In the genomic region with DNA sequence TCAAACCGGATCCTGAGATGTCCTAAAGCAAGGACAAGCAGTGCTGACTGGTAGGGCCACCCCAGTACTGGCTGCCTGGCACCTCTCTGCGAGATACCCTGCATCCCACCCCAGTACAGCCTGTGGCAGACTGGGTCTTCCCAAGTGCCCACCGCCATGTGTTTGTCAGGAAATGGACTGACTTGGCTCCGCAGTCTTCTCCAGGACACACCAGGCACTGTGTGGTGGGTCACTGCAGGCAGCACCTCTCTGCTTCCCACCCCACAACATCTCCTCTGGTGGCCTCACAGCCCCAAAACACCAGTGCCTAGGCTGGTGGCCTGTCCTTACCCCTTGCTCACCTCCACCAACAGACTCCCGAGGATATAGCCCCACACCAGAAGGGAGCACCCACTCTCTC, we compare ENCODE assay signal across 9 mouse cellular contexts. TPM values are rescaled to one million over a fixed set of nuclear protein-coding genes. Genes with fewer than 3 reads are reported as not detected.
DNase-seq lines count a peak whose midpoint lies in the region; ATAC-seq lines count a peak whose summit lies in the region.
"Had no signal": no experiment of that assay in that cellular context is flagged by ENCODE, and none has a peak within 500 bp of the region (broad histone marks: within the 10 kb centered on the region; RNA-seq: fewer than 3 reads in every experiment).

No protein-coding gene starts in this region.

- peak overlapping the region; percentile 93 for H3K9ac ChIP-seq in kidney, embryonic 16.5 days (replicated peaks; ENCODE audit: low read length)
- peak overlapping the region; percentile 94 for H3K9ac ChIP-seq in embryonic facial prominence, embryonic 12.5 days
- H3K9ac ChIP-seq in intestine, embryonic 15.5 days = peak overlapping the region; percentile 90
- H3K9ac ChIP-seq in neural tube, embryonic 12.5 days = peak overlapping the region; percentile 90

- no peak overlapping the region for H3K27ac ChIP-seq in kidney, embryonic 16.5 days (ENCODE audit: low read length)
- peak overlapping the region; percentile 25; the same call in 1 of the 2 replicates for H3K27ac ChIP-seq in embryonic facial prominence, embryonic 12.5 days
- H3K27ac ChIP-seq in intestine, embryonic 15.5 days = peak overlapping the region; percentile 94
- H3K27ac ChIP-seq in neural tube, embryonic 12.5 days = no peak overlapping the region

- WGBS in kidney, embryonic 16.5 days = 68% methylated on average over 5 of the region's 5 CpGs
- 74% methylated on average over 5 of the region's 5 CpGs for WGBS in embryonic facial prominence, embryonic 12.5 days
- WGBS in intestine, embryonic 15.5 days = 64% methylated on average over 5 of the region's 5 CpGs
- WGBS in neural tube, embryonic 12.5 days = 83% methylated on average over 5 of the region's 5 CpGs

- no peak for ATAC-seq in kidney, embryonic 16.5 days (ENCODE audit: low FRiP score, low TSS enrichment)
- ATAC-seq in embryonic facial prominence, embryonic 12.5 days (ENCODE audit: insufficient number of reproducible peaks, insufficient read depth, low FRiP score, low TSS enrichment) = no peak
- ATAC-seq in intestine, embryonic 15.5 days = no peak
- no peak for ATAC-seq in neural tube, embryonic 12.5 days (ENCODE audit: low FRiP score, low read depth)

- H3K4me3 ChIP-seq in kidney, embryonic 16.5 days (ENCODE audit: low read length) = peak overlapping the region; percentile 75
- H3K4me3 ChIP-seq in embryonic facial prominence, embryonic 12.5 days = peak overlapping the region; percentile 96
- H3K4me3 ChIP-seq in intestine, embryonic 15.5 days (replicated peaks) = peak overlapping the region; percentile 87
- H3K4me3 ChIP-seq in neural tube, embryonic 12.5 days = peak overlapping the region; percentile 95

- 0 out of 2 replicates have a peak, but pooled peaks cover 3% of the 10 kb centered on the region for H3K36me3 ChIP-seq in kidney, embryonic 16.5 days (ENCODE audit: insufficient read depth, low read length)
- H3K36me3 ChIP-seq in embryonic facial prominence, embryonic 12.5 days = peaks cover 26% of the 10 kb centered on the region
- H3K36me3 ChIP-seq in intestine, embryonic 15.5 days = peaks cover 5% of the 10 kb centered on the region; the same call in 1 of the 2 replicates
- peaks cover 11% of the 10 kb centered on the region; the same call in 1 of the 2 replicates for H3K36me3 ChIP-seq in neural tube, embryonic 12.5 days

- no peaks in the 10 kb centered on the region for H3K9me3 ChIP-seq in kidney, embryonic 16.5 days (ENCODE audit: low read length)
- H3K9me3 ChIP-seq in embryonic facial prominence, embryonic 12.5 days = no peaks in the 10 kb centered on the region
- H3K9me3 ChIP-seq in intestine, embryonic 15.5 days = no peaks in the 10 kb centered on the region
- no peaks in the 10 kb centered on the region for H3K9me3 ChIP-seq in neural tube, embryonic 12.5 days

- H3K4me2 ChIP-seq in kidney, embryonic 16.5 days (replicated peaks; ENCODE audit: low read depth, low read length) = peak overlapping the region; percentile 86
- peak overlapping the region; percentile 82 for H3K4me2 ChIP-seq in embryonic facial prominence, embryonic 12.5 days (replicated peaks)
- H3K4me2 ChIP-seq in intestine, embryonic 15.5 days (replicated peaks) = peak overlapping the region; percentile 76
- H3K4me2 ChIP-seq in neural tube, embryonic 12.5 days (replicated peaks) = peak overlapping the region; percentile 93

- H3K27me3 ChIP-seq in kidney, embryonic 16.5 days (ENCODE audit: insufficient read depth, low read length) = no peaks in the 10 kb centered on the region
- no peaks in the 10 kb centered on the region for H3K27me3 ChIP-seq in embryonic facial prominence, embryonic 12.5 days
- no peaks in the 10 kb centered on the region for H3K27me3 ChIP-seq in intestine, embryonic 15.5 days (replicated peaks)
- no peaks in the 10 kb centered on the region for H3K27me3 ChIP-seq in neural tube, embryonic 12.5 days (replicated peaks)

- peaks cover 39% of the 10 kb centered on the region for H3K4me1 ChIP-seq in kidney, embryonic 16.5 days (ENCODE audit: insufficient read depth, low read length)
- peaks cover 35% of the 10 kb centered on the region for H3K4me1 ChIP-seq in embryonic facial prominence, embryonic 12.5 days
- peaks cover 47% of the 10 kb centered on the region for H3K4me1 ChIP-seq in intestine, embryonic 15.5 days (replicated peaks)
- peaks cover 62% of the 10 kb centered on the region for H3K4me1 ChIP-seq in neural tube, embryonic 12.5 days

- no peak for DNase-seq in kidney, adult 18-20 months
- DNase-seq in MN1 (ENCODE audit: low spot score) = no peak
- no peak for DNase-seq in right cerebral cortex, postnatal 10 days (ENCODE audit: low spot score in 2 of 2)
- no peak for DNase-seq in layer of hippocampus, adult 8-10 months (ENCODE audit: low spot score in 2 of 2)
- DNase-seq: adrenal gland, postnatal 25 days had no signal

RNA-seq across cellular contexts. Expression of gene Ube2v1, which starts 1.5 kb away (rescaled TPM):
- polyA plus RNA-seq in kidney, embryonic 16.5 days (2015; fragmentation: Nextera tagmentation; extraction: Ambion mirVana) = 319 and 338 TPM in 2 replicates
- polyA plus RNA-seq in embryonic facial prominence, embryonic 12.5 days (2016; fragmentation: Nextera tagmentation; extraction: Ambion mirVana) = 256 and 272 TPM in 2 replicates
- polyA plus RNA-seq in intestine, embryonic 15.5 days (2015; fragmentation: Nextera tagmentation; extraction: Ambion mirVana) = 268 and 270 TPM in 2 replicates
- 315 and 326 TPM in 2 replicates for polyA plus RNA-seq in neural tube, embryonic 12.5 days (2016; fragmentation: Nextera tagmentation; extraction: Ambion mirVana)
- total RNA-seq in layer of hippocampus, adult 8-10 months (2022) = 100 to 1,000 TPM; 196 to 224 (median 216) TPM

RNA-seq across cellular contexts. Expression of gene Gm20431, which starts 30.9 kb away (rescaled TPM):
- polyA plus RNA-seq in kidney, embryonic 16.5 days (2015; fragmentation: Nextera tagmentation; extraction: Ambion mirVana) = 1.3 and 6.1 TPM in 2 replicates
- polyA plus RNA-seq in embryonic facial prominence, embryonic 12.5 days (2016; fragmentation: Nextera tagmentation; extraction: Ambion mirVana) = 10.8 and 16.2 TPM in 2 replicates
- 0.40 and 7.2 TPM in 2 replicates for polyA plus RNA-seq in intestine, embryonic 15.5 days (2015; fragmentation: Nextera tagmentation; extraction: Ambion mirVana)
- polyA plus RNA-seq in neural tube, embryonic 12.5 days (2016; fragmentation: Nextera tagmentation; extraction: Ambion mirVana) = 11.7 and 12.8 TPM in 2 replicates
- total RNA-seq in layer of hippocampus, adult 8-10 months (2022) = 10 to 100 TPM; 35.0 to 46.6 (median 40.9) TPM

RNA-seq across cellular contexts. Expression of gene Cebpb, which starts 58.3 kb away (rescaled TPM):
- 0.34 and 0.45 TPM in 2 replicates for polyA plus RNA-seq in kidney, embryonic 16.5 days (2015; fragmentation: Nextera tagmentation; extraction: Ambion mirVana)
- 7.1 and 7.8 TPM in 2 replicates for polyA plus RNA-seq in embryonic facial prominence, embryonic 12.5 days (2016; fragmentation: Nextera tagmentation; extraction: Ambion mirVana)
- 22.5 and 24.3 TPM in 2 replicates for polyA plus RNA-seq in intestine, embryonic 15.5 days (2015; fragmentation: Nextera tagmentation; extraction: Ambion mirVana)
- polyA plus RNA-seq in neural tube, embryonic 12.5 days (2016; fragmentation: Nextera tagmentation; extraction: Ambion mirVana) = 3.4 and 3.6 TPM in 2 replicates
- 10 to 100 TPM; 21.3 to 37.2 (median 25.6) TPM for total RNA-seq in layer of hippocampus, adult 8-10 months (2022)

RNA-seq across cellular contexts. Expression of gene Tmem189, which starts 59.2 kb away (rescaled TPM):
- polyA plus RNA-seq in kidney, embryonic 16.5 days (2015; fragmentation: Nextera tagmentation; extraction: Ambion mirVana) = 54.9 and 58.8 TPM in 2 replicates
- polyA plus RNA-seq in embryonic facial prominence, embryonic 12.5 days (2016; fragmentation: Nextera tagmentation; extraction: Ambion mirVana) = 45.0 and 46.9 TPM in 2 replicates
- 35.1 and 38.6 TPM in 2 replicates for polyA plus RNA-seq in intestine, embryonic 15.5 days (2015; fragmentation: Nextera tagmentation; extraction: Ambion mirVana)
- polyA plus RNA-seq in neural tube, embryonic 12.5 days (2016; fragmentation: Nextera tagmentation; extraction: Ambion mirVana) = 42.0 and 45.2 TPM in 2 replicates
- total RNA-seq in layer of hippocampus, adult 8-10 months (2022) = 10 to 100 TPM; 44.5 to 47.5 (median 46.8) TPM

Comparison
In these comparisons a context has a peak if more than half of its experiments do, and no peak if none do; other contexts are left out.
1. H3K27ac ChIP-seq: peak in embryonic facial prominence, embryonic 12.5 days (single experiment) and intestine, embryonic 15.5 days (single experiment); none in kidney, embryonic 16.5 days (single experiment) and neural tube, embryonic 12.5 days (single experiment).
2. Peak in every context shown above with its lines, with median percentiles within 50 percentile points of each other: H3K4me2 ChIP-seq, H3K4me3 ChIP-seq and H3K9ac ChIP-seq.